Mouse (Mus musculus) G1E (cell line): Measurements from ENCODE around the gene Atp1a3.

Source experiments
- CTCF ChIP-seq: IDR thresholded peaks from 2 replicates; pipeline ENCODE4 v1.5.1; 2012; ENCODE audit warnings: low read depth, low read length, inconsistent platforms, mixed read lengths
- GATA1 ChIP-seq: IDR thresholded peaks from 2 replicates; pipeline ENCODE4 v1.6.1; 2012; ENCODE audit warnings: borderline replicate concordance, low read length, inconsistent platforms, mixed read lengths
- GATA2 ChIP-seq: IDR thresholded peaks from 2 replicates; pipeline ENCODE4 v1.6.1; 2012; ENCODE audit warnings: low read depth, low read length, inconsistent platforms, borderline replicate concordance
- POLR2AphosphoS5 ChIP-seq: IDR thresholded peaks from 2 replicates; pipeline ENCODE4 v1.6.1; 2012; ENCODE audit warnings: low read depth, low read length, inconsistent platforms; ENCODE audit not compliant: insufficient replicate concordance
- TAL1 ChIP-seq: conservative IDR thresholded peaks from 2 replicates; pipeline ENCODE4 v1.6.1; 2012; ENCODE audit warnings: low read depth, low read length, inconsistent platforms, mixed read lengths

DNA sequence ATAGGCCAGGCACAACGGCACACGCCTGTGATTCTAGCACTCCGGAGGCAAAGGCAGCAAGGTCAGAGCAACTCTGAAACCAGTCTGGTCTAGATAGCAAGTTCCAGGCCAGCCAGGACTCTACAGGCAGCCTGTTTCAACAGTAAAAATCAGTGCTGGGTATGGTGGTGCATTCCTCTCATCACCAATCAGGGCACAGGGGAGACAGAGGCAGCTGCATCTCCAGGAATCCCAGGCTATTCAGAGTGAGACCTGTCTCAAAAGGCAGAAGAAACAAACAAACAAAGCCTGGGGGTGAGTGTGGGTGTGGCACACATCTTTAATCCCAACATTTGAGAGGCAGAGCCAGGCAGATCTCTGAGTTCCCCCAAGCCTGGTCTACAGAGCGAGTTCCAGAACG, 22.4 kb downstream of the Atp1a3 start:
- TF ChIP-seq TAL1 (no peak), CTCF (no peak), GATA1 (no peak), GATA2 (no peak), POLR2AphosphoS5 (no peak)
